Mouse (Mus musculus) layer of hippocampus, adult 11-12 months (tissue): ENCODE measurements at regions not wholly inside any gene's neighbourhood (a gene's known extent, or its start where the extent isn't known, plus 50 kb on each side); places are given as distances from the start of the nearest gene placed in this dataset.

Source experiments
- DNase-seq: peaks from one replicate; pipeline ENCODE4 v3.0.0; 2022; ENCODE audit warnings: low spot score

GRCm38 (mm10) chr14:84928161-84928560 lies 484.8 kb downstream of the Pcdh17 start:
- no peak for DNase-seq

GRCm38 (mm10) chr14:84934094-84934493 lies 490.7 kb downstream of the Pcdh17 start:
- DNase-seq, result peak; percentile 7

- no peak for DNase-seq
Observed at GRCm38 (mm10) chr14:84955300-84955699, 511.9 kb downstream of the Pcdh17 start.

- DNase-seq, result no peak
Observed at GRCm38 (mm10) chr14:84987764-84988163, 544.4 kb downstream of the Pcdh17 start.

- DNase-seq, result no peak
Observed at GRCm38 (mm10) chr14:85012384-85012783, 569.0 kb downstream of the Pcdh17 start.
